ENCODE assay signal across 8 mouse cellular contexts in the genomic region with DNA sequence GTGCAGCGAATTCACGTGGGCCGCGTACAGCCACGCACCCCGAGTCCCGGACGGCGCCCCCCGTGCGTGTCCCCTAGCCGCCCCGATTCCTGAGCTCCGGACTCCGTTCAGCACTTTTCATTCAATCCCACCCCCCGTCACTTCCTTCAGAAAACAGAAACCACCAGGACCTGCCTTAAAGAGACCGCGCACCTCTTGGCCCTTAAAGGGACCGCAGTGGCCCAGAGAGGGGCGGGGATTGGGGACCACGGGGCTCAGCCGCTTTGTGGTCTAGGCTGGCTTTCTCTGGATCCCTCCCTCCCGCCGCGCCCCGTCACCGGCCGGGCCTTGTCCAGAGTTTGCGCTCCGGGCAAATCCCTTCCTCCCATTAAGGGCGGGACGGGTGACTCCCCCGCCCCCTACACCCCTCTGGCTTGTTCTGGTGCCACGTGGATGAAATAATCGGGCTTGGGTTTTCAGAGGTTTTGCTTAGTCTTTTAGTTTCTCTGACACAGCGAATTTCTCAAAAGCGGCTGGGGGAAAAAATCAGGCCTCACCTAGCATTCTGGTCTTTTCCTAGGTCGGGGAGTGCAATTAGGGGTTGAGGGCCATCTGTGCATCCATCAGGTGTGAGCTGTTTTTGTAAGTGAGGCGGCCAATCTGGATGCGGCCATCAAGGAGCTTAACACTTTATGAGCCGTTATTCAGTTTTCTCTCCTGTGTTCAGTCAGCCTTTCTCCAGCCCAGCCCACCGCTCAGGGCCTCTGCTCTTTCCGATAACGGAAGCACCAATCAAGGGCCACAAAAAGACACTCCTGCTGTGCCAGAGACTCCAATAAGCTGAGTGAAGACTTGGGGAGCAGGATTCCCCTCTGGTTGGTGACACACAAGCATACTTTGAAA. TPM values are rescaled to one million over a fixed set of nuclear protein-coding genes. Genes with fewer than 3 reads are reported as not detected.
DNase-seq lines count a peak whose midpoint lies in the region; ATAC-seq lines count a peak whose summit lies in the region.

TSS of gene Oaf (minus strand) at position 200 of the 882 bp plus-strand sequence.

- peak within 1 kb of the TSS; percentile 76 for H3K9ac ChIP-seq in hindbrain, embryonic 13.5 days

- no peaks in the 10 kb centered on the region for H3K36me3 ChIP-seq in hindbrain, embryonic 13.5 days

- DNase-seq in cerebellum, postnatal 4 days (ENCODE audit: low spot score in 2 of 2), result peak; percentile 40 to 47
- DNase-seq in frontal cortex, postnatal 36 days (ENCODE audit: low spot score in 2 of 2), result peak; percentile 42 to 64
- DNase-seq in layer of hippocampus, postnatal 25 days (ENCODE audit: extremely low spot score in 1 of 2, low spot score in 1 of 2), result peak; percentile 17 to 45
- peak; percentile 95 for DNase-seq in lung, postnatal 10 days
- peak; percentile 9 for DNase-seq in retina, adult 2 months (ENCODE audit: low read depth, low spot score)
- DNase-seq in urinary bladder, adult 18-20 months (ENCODE audit: low spot score in 2 of 2), result peak; percentile 67 to 89

- 2% methylated on average over 44 of the region's 44 CpGs for WGBS in hindbrain, embryonic 13.5 days

- ATAC-seq in activated CD4-positive, CD25-positive, alpha-beta regulatory T cell, adult 4 months, result peak; percentile 28
- peak; percentile 78 for ATAC-seq in hindbrain, embryonic 13.5 days (ENCODE audit: low FRiP score)

- H3K9me3 ChIP-seq in hindbrain, embryonic 13.5 days, result no peaks in the 10 kb centered on the region

- peaks cover 67% of the 10 kb centered on the region for H3K27me3 ChIP-seq in hindbrain, embryonic 13.5 days

- peaks cover 23% of the 10 kb centered on the region for H3K4me1 ChIP-seq in hindbrain, embryonic 13.5 days (replicated peaks)

- peak within 1 kb of the TSS; percentile 53 for H3K4me3 ChIP-seq in hindbrain, embryonic 13.5 days

- peak within 1 kb of the TSS; percentile 74 for H3K4me2 ChIP-seq in hindbrain, embryonic 13.5 days

- peak within 1 kb of the TSS; percentile 52; the same call in 1 of the 2 replicates for H3K27ac ChIP-seq in hindbrain, embryonic 13.5 days

RNA-seq across cellular contexts. Expression of gene Oaf, which starts in this region (rescaled TPM):
- polyA plus RNA-seq in activated CD4-positive, CD25-positive, alpha-beta regulatory T cell, adult 4 months (2017; shearing (Covaris generic)), result under 1 TPM; 0.69 to 0.98 TPM
- 11.3 and 12.6 TPM in 2 replicates for polyA plus RNA-seq in hindbrain, embryonic 13.5 days (2015; fragmentation: Nextera tagmentation; extraction: Ambion mirVana)
- total RNA-seq in layer of hippocampus, postnatal 25 days (2021), result 10 to 100 TPM; 21.9 TPM

Comparison
In these comparisons a context has a peak if more than half of its experiments do, and no peak if none do; other contexts are left out.
1. Peak in every context shown above with its lines: DNase-seq, ATAC-seq, H3K4me3 ChIP-seq and H3K27ac ChIP-seq.
2. Peak in ATAC-seq in activated CD4-positive, CD25-positive, alpha-beta regulatory T cell, adult 4 months; RNA of the gene not detected or under 1 TPM.
3. DNase-seq: peak in every context shown above with its lines; median percentile 95 in lung, postnatal 10 days; 78 in urinary bladder, adult 18-20 months; 53 in frontal cortex, postnatal 36 days; 44 in cerebellum, postnatal 4 days; 31 in layer of hippocampus, postnatal 25 days; 9 in retina, adult 2 months.